Mouse (Mus musculus): ENCODE results near the gene Tbc1d8b. TPM values are rescaled to one million over a fixed set of nuclear protein-coding genes. Genes with fewer than 3 reads are reported as not detected.

Gene Tbc1d8b
- polyA plus RNA-seq (2015; fragmentation: Nextera tagmentation; extraction: Ambion mirVana), result 3.4 and 4.1 TPM in 2 replicates

- peak; percentile 98 for ATAC-seq (ENCODE audit: insufficient number of reproducible peaks, insufficient read depth, low FRiP score, low TSS enrichment, low read depth)
- Histone ChIP-seq H3K4me2 (peak within 1 kb of the TSS; percentile 59), H3K4me3 (peak within 1 kb of the TSS; percentile 54), H3K36me3 (no peaks in the 10 kb centered on the region), H3K27me3 (peaks cover 18% of the 10 kb centered on the region), H3K9me3 (no peaks in the 10 kb centered on the region), H3K4me1 (no peaks in the 10 kb centered on the region), H3K9ac (peak within 1 kb of the TSS; percentile 72), H3K27ac (0 out of 2 replicates have a peak within 1 kb of the TSS, but pooled peaks have one; percentile 16)
- 18% methylated on average over 43 of the region's 43 CpGs for WGBS
Measured at GRCm38 (mm10) chrX:139684775-139685695, at the start of gene Tbc1d8b. Tbc1d8b (plus strand) TSS chrX:139684996.

- Histone ChIP-seq H3K9me3 (no peaks in the 10 kb centered on the region), H3K4me3 (no peak overlapping the region), H3K27ac (no peak overlapping the region), H3K4me1 (no peaks in the 10 kb centered on the region), H3K9ac (no peak overlapping the region), H3K4me2 (no peak overlapping the region), H3K36me3 (no peaks in the 10 kb centered on the region), H3K27me3 (peaks cover 7% of the 10 kb centered on the region; the same call in 1 of the 2 replicates)
- 50% methylated on average over 2 of the region's 2 CpGs for WGBS
- no peak for ATAC-seq (ENCODE audit: insufficient number of reproducible peaks, insufficient read depth, low FRiP score, low TSS enrichment, low read depth)
Measured at GRCm38 (mm10) chrX:139639744-139640143, 45.1 kb upstream of the Tbc1d8b start.

- H3K4me3 ChIP-seq, result no peak overlapping the region
- no peak overlapping the region for H3K4me2 ChIP-seq
- H3K4me1 ChIP-seq, result no peaks in the 10 kb centered on the region
- H3K9me3 ChIP-seq, result no peaks in the 10 kb centered on the region
- ATAC-seq (ENCODE audit: insufficient number of reproducible peaks, insufficient read depth, low FRiP score, low TSS enrichment, low read depth), result no peak
- no peaks in the 10 kb centered on the region for H3K36me3 ChIP-seq
- H3K27ac ChIP-seq, result no peak overlapping the region
- H3K9ac ChIP-seq, result no peak overlapping the region
- peaks cover 7% of the 10 kb centered on the region; the same call in 1 of the 2 replicates for H3K27me3 ChIP-seq
Measured at GRCm38 (mm10) chrX:139640418-139640817, 44.4 kb upstream of the Tbc1d8b start.

- peaks cover 13% of the 10 kb centered on the region; the same call in 1 of the 2 replicates for H3K27me3 ChIP-seq
- H3K4me3 ChIP-seq, result no peak overlapping the region
- H3K27ac ChIP-seq, result no peak overlapping the region
- H3K4me2 ChIP-seq, result no peak overlapping the region
- WGBS, result 73% methylated on average over 5 of the region's 5 CpGs
- no peak overlapping the region for H3K9ac ChIP-seq
- no peak for ATAC-seq (ENCODE audit: insufficient number of reproducible peaks, insufficient read depth, low FRiP score, low TSS enrichment, low read depth)
- H3K4me1 ChIP-seq, result no peaks in the 10 kb centered on the region
- H3K36me3 ChIP-seq, result no peaks in the 10 kb centered on the region
- H3K9me3 ChIP-seq, result no peaks in the 10 kb centered on the region
Measured at GRCm38 (mm10) chrX:139652226-139652625, 32.6 kb upstream of the Tbc1d8b start.

GRCm38 (mm10) chrX:139653292-139653691 lies 31.5 kb upstream of the Tbc1d8b start:
- Histone ChIP-seq H3K4me2 (no peak overlapping the region), H3K4me3 (no peak overlapping the region)

GRCm38 (mm10) chrX:139654350-139655063 lies 30.3 kb upstream of the Tbc1d8b start:
- Histone ChIP-seq H3K4me2 (no peak overlapping the region), H3K27me3 (peaks cover 17% of the 10 kb centered on the region; the same call in 1 of the 2 replicates), H3K9ac (no peak overlapping the region), H3K9me3 (no peaks in the 10 kb centered on the region), H3K27ac (no peak overlapping the region), H3K36me3 (no peaks in the 10 kb centered on the region), H3K4me1 (no peaks in the 10 kb centered on the region), H3K4me3 (no peak overlapping the region)
- 73% methylated on average over 5 of the region's 5 CpGs for WGBS
- ATAC-seq (ENCODE audit: insufficient number of reproducible peaks, insufficient read depth, low FRiP score, low TSS enrichment, low read depth), result no peak

More at GRCm38 (mm10) chrX:139653292-139653691, 31.5 kb upstream of the Tbc1d8b start:
- Histone ChIP-seq H3K27ac (no peak overlapping the region), H3K36me3 (no peaks in the 10 kb centered on the region), H3K27me3 (peaks cover 13% of the 10 kb centered on the region; the same call in 1 of the 2 replicates), H3K9ac (no peak overlapping the region), H3K4me1 (no peaks in the 10 kb centered on the region), H3K9me3 (no peaks in the 10 kb centered on the region)
- 86% methylated on average over 3 of the region's 3 CpGs for WGBS
- ATAC-seq (ENCODE audit: insufficient number of reproducible peaks, insufficient read depth, low FRiP score, low TSS enrichment, low read depth), result no peak

- 62% methylated on average over 1 of the region's 1 CpGs for WGBS
Measured at GRCm38 (mm10) chrX:139662111-139662510, 22.7 kb upstream of the Tbc1d8b start.

GRCm38 (mm10) chrX:139665829-139666228 lies 19.0 kb upstream of the Tbc1d8b start:
- Histone ChIP-seq H3K4me2 (no peak overlapping the region), H3K27ac (no peak overlapping the region), H3K4me3 (no peak overlapping the region), H3K9ac (no peak overlapping the region), H3K36me3 (no peaks in the 10 kb centered on the region), H3K9me3 (no peaks in the 10 kb centered on the region), H3K4me1 (no peaks in the 10 kb centered on the region), H3K27me3 (peaks cover 16% of the 10 kb centered on the region; the same call in 1 of the 2 replicates)
- 71% methylated on average over 2 of the region's 2 CpGs for WGBS
- no peak for ATAC-seq (ENCODE audit: insufficient number of reproducible peaks, insufficient read depth, low FRiP score, low TSS enrichment, low read depth)

More at GRCm38 (mm10) chrX:139662111-139662510, 22.7 kb upstream of the Tbc1d8b start:
- Histone ChIP-seq H3K4me2 (no peak overlapping the region), H3K9me3 (no peaks in the 10 kb centered on the region), H3K27ac (no peak overlapping the region), H3K4me1 (no peaks in the 10 kb centered on the region), H3K9ac (no peak overlapping the region), H3K27me3 (peaks cover 15% of the 10 kb centered on the region; the same call in 1 of the 2 replicates), H3K36me3 (no peaks in the 10 kb centered on the region), H3K4me3 (no peak overlapping the region)
- no peak for ATAC-seq (ENCODE audit: insufficient number of reproducible peaks, insufficient read depth, low FRiP score, low TSS enrichment, low read depth)

GRCm38 (mm10) chrX:139684410-139684774 lies 404 bp upstream of the Tbc1d8b start:
- no peak; the same call in 1 of the 2 replicates for ATAC-seq (ENCODE audit: insufficient number of reproducible peaks, insufficient read depth, low FRiP score, low TSS enrichment, low read depth)
- H3K27ac ChIP-seq, result 0 out of 2 replicates have a peak overlapping the region, but pooled peaks have one; percentile 16
- 21% methylated on average over 8 of the region's 8 CpGs for WGBS

GRCm38 (mm10) chrX:139714381-139714780 lies 29.6 kb downstream of the Tbc1d8b start, which contains the start of gene Gm15013:
Gm15013 (minus strand) TSS chrX:139714481.
- Histone ChIP-seq H3K36me3 (no peaks in the 10 kb centered on the region), H3K4me2 (no peak within 1 kb of the TSS), H3K27me3 (no peaks in the 10 kb centered on the region; the same call in 1 of the 2 replicates), H3K9ac (no peak within 1 kb of the TSS), H3K4me1 (no peaks in the 10 kb centered on the region), H3K9me3 (no peaks in the 10 kb centered on the region), H3K27ac (no peak within 1 kb of the TSS), H3K4me3 (no peak within 1 kb of the TSS)
- ATAC-seq (ENCODE audit: insufficient number of reproducible peaks, insufficient read depth, low FRiP score, low TSS enrichment, low read depth), result no peak
- WGBS, result 97% methylated on average over 8 of the region's 8 CpGs

More at GRCm38 (mm10) chrX:139684410-139684774, 404 bp upstream of the Tbc1d8b start:
- H3K4me1 ChIP-seq, result no peaks in the 10 kb centered on the region
- peak overlapping the region; percentile 44 for H3K9ac ChIP-seq
- H3K27me3 ChIP-seq, result peaks cover 18% of the 10 kb centered on the region
- no peaks in the 10 kb centered on the region for H3K9me3 ChIP-seq
- H3K4me3 ChIP-seq, result peak overlapping the region; percentile 54
- H3K4me2 ChIP-seq, result peak overlapping the region; percentile 56
- no peaks in the 10 kb centered on the region for H3K36me3 ChIP-seq

- Histone ChIP-seq H3K4me3 (no peak overlapping the region), H3K4me2 (no peak overlapping the region), H3K4me1 (no peaks in the 10 kb centered on the region), H3K27ac (no peak overlapping the region), H3K9me3 (no peaks in the 10 kb centered on the region), H3K9ac (no peak overlapping the region), H3K27me3 (peaks cover 4% of the 10 kb centered on the region; the same call in 1 of the 2 replicates), H3K36me3 (no peaks in the 10 kb centered on the region)
- WGBS, result 92% methylated on average over 2 of the region's 2 CpGs
- no peak for ATAC-seq (ENCODE audit: insufficient number of reproducible peaks, insufficient read depth, low FRiP score, low TSS enrichment, low read depth)
Measured at GRCm38 (mm10) chrX:139722350-139722749, 37.6 kb downstream of the Tbc1d8b start.

All from embryonic facial prominence, embryonic 13.5 days (tissue).